8 mouse cellular contexts compared by ENCODE assay signal in genomic region chr6:39419851-39420721, GRCm38 (mm10). TPM values are rescaled to one million over a fixed set of nuclear protein-coding genes. Genes with fewer than 3 reads are reported as not detected.
DNase-seq lines count a peak whose midpoint lies in the region; ATAC-seq lines count a peak whose summit lies in the region.

Gene Mkrn1, minus strand, starts transcription at chr6:39420462.

- WGBS in forebrain, embryonic 11.5 days = under 1% methylated on average over 76 of the region's 82 CpGs
- under 1% methylated on average over 73 of the region's 82 CpGs for WGBS in heart, embryonic 16.5 days
- under 1% methylated on average over 81 of the region's 82 CpGs for WGBS in liver, embryonic 15.5 days (ENCODE audit: insufficient replicate concordance)
- under 1% methylated on average over 74 of the region's 82 CpGs for WGBS in neural tube, embryonic 12.5 days

- peak within 1 kb of the TSS; percentile 87 for H3K9ac ChIP-seq in forebrain, embryonic 11.5 days (ENCODE audit: low read length)
- peak within 1 kb of the TSS; percentile 83 for H3K9ac ChIP-seq in heart, embryonic 16.5 days (ENCODE audit: low read length)
- peak within 1 kb of the TSS; percentile 98 for H3K9ac ChIP-seq in liver, embryonic 15.5 days
- H3K9ac ChIP-seq in neural tube, embryonic 12.5 days = peak within 1 kb of the TSS; percentile 94

- H3K27me3 ChIP-seq in forebrain, embryonic 11.5 days (ENCODE audit: control insufficient read depth, insufficient read depth, low read length) = no peaks in the 10 kb centered on the region
- peaks cover 9% of the 10 kb centered on the region for H3K27me3 ChIP-seq in heart, embryonic 16.5 days (ENCODE audit: control insufficient read depth, insufficient read depth, low read length)
- peaks cover 20% of the 10 kb centered on the region for H3K27me3 ChIP-seq in liver, embryonic 15.5 days
- H3K27me3 ChIP-seq in neural tube, embryonic 12.5 days (replicated peaks) = 0 out of 2 replicates have a peak, but pooled peaks cover 3% of the 10 kb centered on the region

- DNase-seq in CD8-positive naive resting alpha-beta T cell, adult 2 months (ENCODE audit: low read depth in 2 of 2, low spot score in 2 of 2) = peak; percentile 67 to 68
- DNase-seq in c-Kit-positive CD71-negative TER-119-negative erythroid progenitor cells, embryonic 14.5 days (ENCODE audit: low read depth) = peak; percentile 56
- peak; percentile 89 for DNase-seq in forebrain, embryonic 11.5 days (ENCODE audit: low spot score)
- DNase-seq in kidney, postnatal 36 days = peak; percentile 78 to 91
- DNase-seq in telencephalon, adult 2 months (ENCODE audit: low read depth, low spot score) = peak; percentile 80

- H3K4me2 ChIP-seq in forebrain, embryonic 11.5 days (ENCODE audit: low read depth, low read length, severe bottlenecking) = peak within 1 kb of the TSS; percentile 65
- H3K4me2 ChIP-seq in heart, embryonic 16.5 days (ENCODE audit: low read depth, low read length) = peak within 1 kb of the TSS; percentile 84
- H3K4me2 ChIP-seq in liver, embryonic 15.5 days = peak within 1 kb of the TSS; percentile 69
- peak within 1 kb of the TSS; percentile 69 for H3K4me2 ChIP-seq in neural tube, embryonic 12.5 days (replicated peaks)

- H3K4me3 ChIP-seq in forebrain, embryonic 11.5 days (ENCODE audit: low read depth, low read length) = peak within 1 kb of the TSS; percentile 98
- H3K4me3 ChIP-seq in heart, embryonic 16.5 days (ENCODE audit: low read length) = peak within 1 kb of the TSS; percentile 87
- peak within 1 kb of the TSS; percentile 99 for H3K4me3 ChIP-seq in liver, embryonic 15.5 days (replicated peaks)
- H3K4me3 ChIP-seq in neural tube, embryonic 12.5 days = peak within 1 kb of the TSS; percentile 87

- peak; percentile 93 for ATAC-seq in forebrain, embryonic 11.5 days (replicated peaks; ENCODE audit: low FRiP score)
- peak; percentile 86 for ATAC-seq in heart, embryonic 16.5 days (replicated peaks; ENCODE audit: extremely low read depth, insufficient read depth, low FRiP score)
- peak; percentile 89 for ATAC-seq in liver, embryonic 15.5 days (ENCODE audit: insufficient read depth)
- peak; percentile 95 for ATAC-seq in neural tube, embryonic 12.5 days (ENCODE audit: low FRiP score, low read depth)

- peak within 1 kb of the TSS; percentile 73 for H3K27ac ChIP-seq in forebrain, embryonic 11.5 days (ENCODE audit: low read depth, low read length)
- H3K27ac ChIP-seq in heart, embryonic 16.5 days (ENCODE audit: low read length) = peak within 1 kb of the TSS; percentile 41; the same call in 1 of the 2 replicates
- peak within 1 kb of the TSS; percentile 98 for H3K27ac ChIP-seq in liver, embryonic 15.5 days (replicated peaks)
- peak within 1 kb of the TSS; percentile 91 for H3K27ac ChIP-seq in neural tube, embryonic 12.5 days

- H3K4me1 ChIP-seq in forebrain, embryonic 11.5 days (replicated peaks; ENCODE audit: control insufficient read depth, insufficient read depth, low read length) = peaks cover 5% of the 10 kb centered on the region; the same call in 1 of the 2 replicates
- peaks cover 7% of the 10 kb centered on the region for H3K4me1 ChIP-seq in heart, embryonic 16.5 days (ENCODE audit: control insufficient read depth, insufficient read depth, low read length)
- H3K4me1 ChIP-seq in liver, embryonic 15.5 days (replicated peaks) = peaks cover 75% of the 10 kb centered on the region
- peaks cover 9% of the 10 kb centered on the region for H3K4me1 ChIP-seq in neural tube, embryonic 12.5 days

- H3K9me3 ChIP-seq in forebrain, embryonic 11.5 days (ENCODE audit: control insufficient read depth, low read length) = no peaks in the 10 kb centered on the region
- no peaks in the 10 kb centered on the region for H3K9me3 ChIP-seq in heart, embryonic 16.5 days (replicated peaks; ENCODE audit: control insufficient read depth, low read length)
- H3K9me3 ChIP-seq in liver, embryonic 15.5 days (replicated peaks) = no peaks in the 10 kb centered on the region
- H3K9me3 ChIP-seq in neural tube, embryonic 12.5 days = no peaks in the 10 kb centered on the region

- H3K36me3 ChIP-seq in forebrain, embryonic 11.5 days (ENCODE audit: control insufficient read depth, insufficient read depth, low read length) = no peaks in the 10 kb centered on the region
- H3K36me3 ChIP-seq in heart, embryonic 16.5 days (ENCODE audit: control insufficient read depth, insufficient read depth) = no peaks in the 10 kb centered on the region
- peaks cover 8% of the 10 kb centered on the region for H3K36me3 ChIP-seq in liver, embryonic 15.5 days (replicated peaks)
- no peaks in the 10 kb centered on the region for H3K36me3 ChIP-seq in neural tube, embryonic 12.5 days

RNA-seq across cellular contexts. Expression of gene Mkrn1, which starts in this region (rescaled TPM):
- polyA plus RNA-seq in forebrain, embryonic 11.5 days (2014; fragmentation: Nextera tagmentation; extraction: Ambion mirVana) = 91.9 and 92.6 TPM in 2 replicates
- polyA plus RNA-seq in heart, embryonic 16.5 days (2015; fragmentation: Nextera tagmentation; extraction: Ambion mirVana) = 95.2 and 100 TPM in 2 replicates
- 229 and 259 TPM in 2 replicates for polyA plus RNA-seq in liver, embryonic 15.5 days (2015; fragmentation: Nextera tagmentation; extraction: Ambion mirVana)
- 204 and 209 TPM in 2 replicates for polyA plus RNA-seq in neural tube, embryonic 12.5 days (2016; fragmentation: Nextera tagmentation; extraction: Ambion mirVana)

Comparison
In these comparisons a context has a peak if more than half of its experiments do, and no peak if none do; other contexts are left out.
1. Peak in every context shown above with its lines: DNase-seq, ATAC-seq, H3K4me3 ChIP-seq and H3K27ac ChIP-seq.
2. H3K27ac ChIP-seq: peak in every context shown above with its lines; median percentile 98 in liver, embryonic 15.5 days; 91 in neural tube, embryonic 12.5 days; 73 in forebrain, embryonic 11.5 days; 41 in heart, embryonic 16.5 days.